Mouse (Mus musculus) mouse embryonic stem cell (cell line): ENCODE data around the gene Lrfn1.
"Not testable (repeated sequence)": the region's sequence is repeated elsewhere in the genome, so short reads cannot be mapped to it uniquely, and the experiment has no call there.

Experiments used
- in situ Hi-C, 2 experiments: fragments of 300-500 bp; cut with MboI; formaldehyde crosslinking; loops; 1 replicate in 1 of 2; 3 replicates in 1 of 2; pipeline ENCODE4 v1.14.3; 2019 to 2020; ENCODE audit warnings: low sequenced_read_pairs in 2 of 2, low pct_unique_long_range_greater_than_20kb in 1 of 2, mixed read lengths in 1 of 2; ENCODE audit not compliant: unreplicated experiment in 1 of 2

Gene Lrfn1

GRCm38 (mm10) chr7:28490410-28490809 lies 38.6 kb downstream of the Lrfn1 start:
- in situ Hi-C loops: loop anchor here in 1 of 2 experiments (5.0 kb wide), 1 partner anchor 48 kb away; no protein-coding TSS in a partner anchor

- in situ Hi-C loops: loop anchor here in 1 of 2 experiments (5.0 kb wide), 1 partner anchor 49 kb away; no protein-coding TSS in a partner anchor
These were observed 39.1 kb downstream of the Lrfn1 start for GRCm38 (mm10) chr7:28490903-28491302.

GRCm38 (mm10) chr7:28492310-28492709 lies 40.5 kb downstream of the Lrfn1 start:
- in situ Hi-C loops: loop anchor here in 1 of 2 experiments (5.0 kb wide), 1 partner anchor 50 kb away; no protein-coding TSS in a partner anchor

GRCm38 (mm10) chr7:28495426-28495825 lies 43.6 kb downstream of the Lrfn1 start:
- in situ Hi-C loops: no loop called here

- in situ Hi-C loops: no loop called here
These were observed 53.8 kb downstream of the Lrfn1 start for GRCm38 (mm10) chr7:28505585-28505984.

GRCm38 (mm10) chr7:28509121-28509520 lies 57.3 kb downstream of the Lrfn1 start:
- in situ Hi-C loops: not testable (repeated sequence)

GRCm38 (mm10) chr7:28510405-28510974 lies 58.7 kb downstream of the Lrfn1 start, which contains the start of gene Ifnl2:
TSS of gene Ifnl2 (minus strand) at chr7:28510455.
- in situ Hi-C loops: not testable (repeated sequence)

- in situ Hi-C loops: no loop called here
These were observed 59.7 kb downstream of the Lrfn1 start for GRCm38 (mm10) chr7:28511441-28511840.
